Mouse (Mus musculus): ENCODE measurements around the gene H2al2c.
"Not testable (repeated sequence)": the region's sequence is repeated elsewhere in the genome, so short reads cannot be mapped to it uniquely, and the experiment has no call there.

Gene H2al2c

GRCm38 (mm10) chrY:2598799-2599198, at the start of gene H2al2c:
Gene H2al2c, plus strand, starts transcription at chrY:2599099.
- DNase-seq: not testable (repeated sequence)

Measured in embryo, embryonic 11 days (tissue).